In genomic region chr17:27004431-27004830, GRCm38 (mm10) we compare ENCODE assay signal across 9 mouse cellular contexts. TPM values are rescaled to one million over a fixed set of nuclear protein-coding genes. Genes with fewer than 3 reads are reported as not detected.
DNase-seq lines count a peak whose midpoint lies in the region; ATAC-seq and TF ChIP-seq lines count a peak whose summit lies in the region.
"Had no signal": no experiment of that assay in that cellular context is flagged by ENCODE, and none has a peak within 500 bp of the region (broad histone marks: within the 10 kb centered on the region; RNA-seq: fewer than 3 reads in every experiment).

No protein-coding gene starts in this region.

- H3K36me3 ChIP-seq in hindbrain, embryonic 11.5 days (ENCODE audit: control insufficient read depth, insufficient read depth, low read length) = no peaks in the 10 kb centered on the region
- H3K36me3 ChIP-seq in hindbrain, embryonic 12.5 days = no peaks in the 10 kb centered on the region
- H3K36me3 ChIP-seq in liver, adult 2 months (ENCODE audit: control insufficient read depth, insufficient read depth, low read length) = no peaks in the 10 kb centered on the region
- H3K36me3 ChIP-seq in small intestine, adult 2 months (ENCODE audit: control insufficient read depth, insufficient read depth, low read length) = no peaks in the 10 kb centered on the region
- H3K36me3 ChIP-seq: midbrain, embryonic 12.5 days had no signal

- in situ Hi-C loops in Patski (cut with MboI; ENCODE audit: low pct_unique_long_range_greater_than_20kb) = no loop called here

- H3K27me3 ChIP-seq in hindbrain, embryonic 11.5 days (ENCODE audit: control insufficient read depth, insufficient read depth, low read length) = no peaks in the 10 kb centered on the region
- peaks cover 6% of the 10 kb centered on the region; the same call in 1 of the 2 replicates for H3K27me3 ChIP-seq in hindbrain, embryonic 12.5 days
- no peaks in the 10 kb centered on the region for H3K27me3 ChIP-seq in Patski
- H3K27me3 ChIP-seq in liver, adult 2 months (ENCODE audit: control insufficient read depth, insufficient read depth, low read length) = no peaks in the 10 kb centered on the region
- no peaks in the 10 kb centered on the region for H3K27me3 ChIP-seq in small intestine, adult 2 months (ENCODE audit: control insufficient read depth, insufficient read depth, low read length)
- H3K27me3 ChIP-seq: midbrain, embryonic 12.5 days had no signal

- H3K4me3 ChIP-seq in hindbrain, embryonic 11.5 days (ENCODE audit: low read depth, low read length) = no peak overlapping the region
- no peak overlapping the region for H3K4me3 ChIP-seq in hindbrain, embryonic 12.5 days
- H3K4me3 ChIP-seq in liver, adult 2 months (ENCODE audit: insufficient read depth, low read depth, low read length) = no peak overlapping the region
- no peak overlapping the region for H3K4me3 ChIP-seq in small intestine, adult 2 months (ENCODE audit: low read depth, low read length)
- H3K4me3 ChIP-seq: midbrain, embryonic 12.5 days had no signal

- TF ChIP-seq CTCF in Patski (IDR thresholded peaks at IDR 0.05) = peak; percentile 75
- peak; percentile 87 for TF ChIP-seq CTCF in liver, adult 2 months (IDR thresholded peaks at IDR 0.05; ENCODE audit: low read depth, low read length)
- TF ChIP-seq CTCF in small intestine, adult 2 months (IDR thresholded peaks at IDR 0.05; ENCODE audit: extremely low read depth, insufficient read length, insufficient replicate concordance, low read depth, low read length) = peak; percentile 67; the same call in 1 of the 2 replicates

- no peak overlapping the region for H3K27ac ChIP-seq in hindbrain, embryonic 11.5 days (ENCODE audit: low read depth, low read length)
- no peak overlapping the region for H3K27ac ChIP-seq in hindbrain, embryonic 12.5 days
- H3K27ac ChIP-seq in liver, adult 2 months (replicated peaks; ENCODE audit: insufficient read depth, low read depth, low read length) = no peak overlapping the region
- no peak overlapping the region for H3K27ac ChIP-seq in small intestine, adult 2 months (ENCODE audit: insufficient read depth, low read depth, low read length)
- H3K27ac ChIP-seq: midbrain, embryonic 12.5 days had no signal

- H3K79me2 ChIP-seq in liver, adult 2 months (ENCODE audit: control insufficient read depth, insufficient read depth, low read length) = no peaks in the 10 kb centered on the region

- WGBS in hindbrain, embryonic 11.5 days = 41% methylated on average over 9 of the region's 9 CpGs
- WGBS in hindbrain, embryonic 12.5 days = 35% methylated on average over 9 of the region's 9 CpGs
- 36% methylated on average over 9 of the region's 9 CpGs for WGBS in liver, adult 2 months
- WGBS in small intestine, adult 2 months = 58% methylated on average over 9 of the region's 9 CpGs

- no peaks in the 10 kb centered on the region for H3K9me3 ChIP-seq in hindbrain, embryonic 11.5 days (ENCODE audit: control insufficient read depth, low read length)
- H3K9me3 ChIP-seq in hindbrain, embryonic 12.5 days (replicated peaks) = no peaks in the 10 kb centered on the region
- H3K9me3 ChIP-seq: midbrain, embryonic 12.5 days had no signal

- no peak overlapping the region for H3K9ac ChIP-seq in hindbrain, embryonic 11.5 days (ENCODE audit: low read depth, low read length)
- no peak overlapping the region for H3K9ac ChIP-seq in hindbrain, embryonic 12.5 days
- no peak overlapping the region for H3K9ac ChIP-seq in liver, adult 2 months (ENCODE audit: low read depth, low read length)
- H3K9ac ChIP-seq: midbrain, embryonic 12.5 days had no signal

- CTCF ChIA-PET in Patski (lab: Charles Lee) = no interaction called here

- POLR2A ChIA-PET in Patski (lab: Charles Lee) = no interaction called here

- no peak for TF ChIP-seq POLR2A in liver, adult 2 months (IDR thresholded peaks at IDR 0.05; ENCODE audit: extremely low read depth, insufficient read depth, low read length)
- TF ChIP-seq POLR2A in small intestine, adult 2 months (IDR thresholded peaks at IDR 0.05; ENCODE audit: low read depth, low read length) = no peak

- DNase-seq in hindbrain, embryonic 11.5 days (ENCODE audit: low spot score) = peak; percentile 77
- DNase-seq in A20 (ENCODE audit: low read depth, low spot score) (peak; percentile 71), Patski (ENCODE audit: low read depth, low spot score) (no peak)
- peak; percentile 56 for DNase-seq in forelimb bud, embryonic 11.5 days (ENCODE audit: low read depth, low spot score)
- DNase-seq in liver, adult 2 months (ENCODE audit: extremely low read depth, low read depth, low spot score) = peak; percentile 28
- DNase-seq in left cerebral cortex, adult 9 months (ENCODE audit: low spot score in 2 of 2) = no peak

- no peaks in the 10 kb centered on the region for H3K4me1 ChIP-seq in hindbrain, embryonic 11.5 days (replicated peaks; ENCODE audit: control insufficient read depth, insufficient read depth, low read length)
- H3K4me1 ChIP-seq in hindbrain, embryonic 12.5 days = no peaks in the 10 kb centered on the region; the same call in 1 of the 2 replicates
- H3K4me1 ChIP-seq in liver, adult 2 months (ENCODE audit: control insufficient read depth, insufficient read depth, low read length) = no peaks in the 10 kb centered on the region
- H3K4me1 ChIP-seq in small intestine, adult 2 months (ENCODE audit: control insufficient read depth, insufficient read depth, insufficient read length, low read length) = peaks cover 5% of the 10 kb centered on the region; the same call in 1 of the 2 replicates
- H3K4me1 ChIP-seq: midbrain, embryonic 12.5 days had no signal

- no peak for ATAC-seq in hindbrain, embryonic 11.5 days (ENCODE audit: low FRiP score)
- ATAC-seq in hindbrain, embryonic 12.5 days (ENCODE audit: low FRiP score) = no peak
- ATAC-seq in Patski = no peak

- no peak overlapping the region for H3K4me2 ChIP-seq in hindbrain, embryonic 11.5 days (replicated peaks; ENCODE audit: low read depth, low read length)
- no peak overlapping the region for H3K4me2 ChIP-seq in hindbrain, embryonic 12.5 days (replicated peaks)
- H3K4me2 ChIP-seq: midbrain, embryonic 12.5 days had no signal

RNA-seq across cellular contexts. Expression of gene Bak1, which starts 24.4 kb away (rescaled TPM):
- polyA plus RNA-seq in hindbrain, embryonic 11.5 days (2014; fragmentation: Nextera tagmentation; extraction: Ambion mirVana) = 7.4 and 9.5 TPM in 2 replicates
- polyA plus RNA-seq in hindbrain, embryonic 12.5 days (2016; fragmentation: Nextera tagmentation; extraction: Ambion mirVana) = 3.3 and 3.5 TPM in 2 replicates
- polyA plus RNA-seq in Patski (2021) = 96.7 TPM
- total RNA-seq in liver, adult 2 months (2014; rRNA removed) = 5.1 and 5.6 TPM in 2 replicates
- 21.6 and 23.1 TPM in 2 replicates for polyA plus RNA-seq in liver, adult 2 months (2012; rRNA removed)
- 113 and 265 TPM in 2 replicates for polyA plus RNA-seq in small intestine, adult 2 months (2012; rRNA removed)

RNA-seq across cellular contexts. Expression of gene Zbtb9, which starts 31.5 kb away (rescaled TPM):
- 10.5 and 13.2 TPM in 2 replicates for polyA plus RNA-seq in hindbrain, embryonic 11.5 days (2014; fragmentation: Nextera tagmentation; extraction: Ambion mirVana)
- polyA plus RNA-seq in hindbrain, embryonic 12.5 days (2016; fragmentation: Nextera tagmentation; extraction: Ambion mirVana) = 19.4 and 19.7 TPM in 2 replicates
- polyA plus RNA-seq in Patski (2021) = 7.1 TPM
- total RNA-seq in liver, adult 2 months (2014; rRNA removed) = 3.3 and 4.1 TPM in 2 replicates
- polyA plus RNA-seq in liver, adult 2 months (2012; rRNA removed) = 3.6 and 4.6 TPM in 2 replicates
- polyA plus RNA-seq in small intestine, adult 2 months (2012; rRNA removed) = 4.7 and 9.1 TPM in 2 replicates

RNA-seq across cellular contexts. Expression of gene Itpr3, which starts 52.7 kb away (rescaled TPM):
- polyA plus RNA-seq in hindbrain, embryonic 11.5 days (2014; fragmentation: Nextera tagmentation; extraction: Ambion mirVana) = 1.2 and 1.3 TPM in 2 replicates
- 2.5 and 2.8 TPM in 2 replicates for polyA plus RNA-seq in hindbrain, embryonic 12.5 days (2016; fragmentation: Nextera tagmentation; extraction: Ambion mirVana)
- 88.6 TPM for polyA plus RNA-seq in Patski (2021)
- 1.1 and 1.5 TPM in 2 replicates for total RNA-seq in liver, adult 2 months (2014; rRNA removed)
- 0.76 and 1.0 TPM in 2 replicates for polyA plus RNA-seq in liver, adult 2 months (2012; rRNA removed)
- 46.1 and 66.7 TPM in 2 replicates for polyA plus RNA-seq in small intestine, adult 2 months (2012; rRNA removed)

Comparison
In these comparisons a context has a peak if more than half of its experiments do, and no peak if none do; other contexts are left out.
1. DNase-seq: peak in hindbrain, embryonic 11.5 days (single experiment), A20 (single experiment), forelimb bud, embryonic 11.5 days (single experiment) and liver, adult 2 months (single experiment); none in Patski (single experiment) and left cerebral cortex, adult 9 months (0 of 2).
2. RNA of gene Itpr3, which starts 52.7 kb away (polyA plus RNA-seq): 88.6 TPM in Patski (single experiment) and 46.1 to 66.7 TPM in small intestine, adult 2 months; 2.5 to 2.8 TPM in hindbrain, embryonic 12.5 days, 1.2 to 1.3 TPM in hindbrain, embryonic 11.5 days and 0.76 to 1.0 TPM in liver, adult 2 months; every median in the first group is over 10 times any median in the second.
3. Peak in every context shown above with its lines, with median percentiles within 50 percentile points of each other: CTCF ChIP-seq.